In the genomic region with DNA sequence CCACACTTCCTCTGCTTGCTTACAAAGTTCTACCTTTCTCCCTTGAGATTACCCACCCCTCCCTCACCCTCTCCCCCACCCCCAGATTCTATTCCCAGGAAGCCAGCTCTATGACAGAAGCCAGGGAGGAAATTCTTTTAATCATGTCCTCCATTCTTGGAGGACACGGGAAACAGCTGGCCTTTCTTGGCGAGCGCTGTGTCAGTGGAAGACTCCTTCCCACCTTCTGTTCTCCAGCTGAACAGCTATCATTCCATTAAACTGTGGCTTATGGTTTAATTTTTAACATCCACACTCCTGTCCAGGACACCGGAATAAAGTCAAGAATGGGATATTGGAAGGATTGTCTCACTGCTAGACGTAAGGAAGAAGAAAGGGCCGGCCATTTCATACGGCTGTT, we compare ENCODE assay signal across 9 mouse cellular contexts. TPM values are rescaled to one million over a fixed set of nuclear protein-coding genes. Genes with fewer than 3 reads are reported as not detected.
DNase-seq lines count a peak whose midpoint lies in the region; ATAC-seq and TF ChIP-seq lines count a peak whose summit lies in the region.
"Had no signal": no experiment of that assay in that cellular context is flagged by ENCODE, and none has a peak within 500 bp of the region (broad histone marks: within the 10 kb centered on the region; RNA-seq: fewer than 3 reads in every experiment).

No protein-coding gene starts in this region.

- no peak overlapping the region for H3K4me3 ChIP-seq in embryonic facial prominence, embryonic 14.5 days (ENCODE audit: low read depth, low read length)
- H3K4me3 ChIP-seq in hindbrain, embryonic 12.5 days: no peak overlapping the region
- H3K4me3 ChIP-seq: midbrain, embryonic 13.5 days had no signal

- ATAC-seq in Patski: peak; percentile 35
- ATAC-seq in embryonic facial prominence, embryonic 14.5 days (ENCODE audit: low read depth): no peak; the same call in 1 of the 2 replicates
- ATAC-seq in hindbrain, embryonic 12.5 days (ENCODE audit: low FRiP score): no peak
- ATAC-seq: midbrain, embryonic 13.5 days had no signal

- H3K4me1 ChIP-seq in embryonic facial prominence, embryonic 14.5 days (ENCODE audit: control insufficient read depth, insufficient read depth, low read length): peaks cover 7% of the 10 kb centered on the region; the same call in 1 of the 2 replicates
- no peaks in the 10 kb centered on the region for H3K4me1 ChIP-seq in hindbrain, embryonic 12.5 days
- H3K4me1 ChIP-seq: midbrain, embryonic 13.5 days had no signal

- peak overlapping the region; percentile 35 for H3K27ac ChIP-seq in embryonic facial prominence, embryonic 14.5 days (replicated peaks; ENCODE audit: low read depth, low read length)
- no peak overlapping the region for H3K27ac ChIP-seq in hindbrain, embryonic 12.5 days
- H3K27ac ChIP-seq: midbrain, embryonic 13.5 days had no signal

- in situ Hi-C loops in Patski (cut with MboI; ENCODE audit: low pct_unique_long_range_greater_than_20kb): no loop called here

- no peaks in the 10 kb centered on the region for H3K36me3 ChIP-seq in embryonic facial prominence, embryonic 14.5 days (ENCODE audit: control insufficient read depth, insufficient read depth, low read length)
- no peaks in the 10 kb centered on the region for H3K36me3 ChIP-seq in hindbrain, embryonic 12.5 days
- H3K36me3 ChIP-seq: midbrain, embryonic 13.5 days had no signal

- no peak for TF ChIP-seq CTCF in Patski (IDR thresholded peaks at IDR 0.05)

- no peak overlapping the region for H3K4me2 ChIP-seq in embryonic facial prominence, embryonic 14.5 days (ENCODE audit: low read depth, low read length)
- H3K4me2 ChIP-seq in hindbrain, embryonic 12.5 days (replicated peaks): no peak overlapping the region
- H3K4me2 ChIP-seq: midbrain, embryonic 13.5 days had no signal

- POLR2A ChIA-PET in Patski (lab: Charles Lee): interaction anchor here (1.1 kb wide), 1 partner anchor 10 kb away, joined by 3 read pairs; no protein-coding TSS in a partner anchor

- 70% methylated on average over 7 of the region's 7 CpGs for WGBS in embryonic facial prominence, embryonic 14.5 days
- 95% methylated on average over 7 of the region's 7 CpGs for WGBS in hindbrain, embryonic 12.5 days

- H3K9ac ChIP-seq in embryonic facial prominence, embryonic 14.5 days (ENCODE audit: low read depth, low read length): no peak overlapping the region
- H3K9ac ChIP-seq in hindbrain, embryonic 12.5 days: no peak overlapping the region
- H3K9ac ChIP-seq: midbrain, embryonic 13.5 days had no signal

- peaks cover 11% of the 10 kb centered on the region; the same call in 1 of the 2 replicates for H3K9me3 ChIP-seq in embryonic facial prominence, embryonic 14.5 days (ENCODE audit: control insufficient read depth, low read length)
- H3K9me3 ChIP-seq in hindbrain, embryonic 12.5 days (replicated peaks): no peaks in the 10 kb centered on the region
- H3K9me3 ChIP-seq: midbrain, embryonic 13.5 days had no signal

- DNase-seq in Patski (ENCODE audit: low read depth, low spot score): no peak
- peak; percentile 65 for DNase-seq in embryonic facial prominence, embryonic 14.5 days (ENCODE audit: low spot score)
- peak; percentile 56 for DNase-seq in heart, postnatal 4 days
- DNase-seq in kidney, postnatal 4 days: peak; percentile 60 to 66
- DNase-seq in embryo, embryonic 10.5 days (ENCODE audit: low spot score): no peak
- no peak for DNase-seq in layer of hippocampus, adult 18-20 months (ENCODE audit: low spot score in 2 of 2)
- DNase-seq in liver: no peak

- CTCF ChIA-PET in Patski (lab: Charles Lee): interaction anchor here (0.7 to 3.0 kb wide), 7 partner anchors 10 to 30 kb away, joined by 3 to 9 read pairs (median 3); no protein-coding TSS in a partner anchor

- no peaks in the 10 kb centered on the region for H3K27me3 ChIP-seq in Patski
- no peaks in the 10 kb centered on the region for H3K27me3 ChIP-seq in embryonic facial prominence, embryonic 14.5 days (replicated peaks; ENCODE audit: control insufficient read depth, insufficient read depth, low read length)
- no peaks in the 10 kb centered on the region for H3K27me3 ChIP-seq in hindbrain, embryonic 12.5 days
- H3K27me3 ChIP-seq: midbrain, embryonic 13.5 days had no signal

RNA-seq across cellular contexts. Expression of gene Plxnc1, which starts 59.0 kb away (rescaled TPM):
- 1.9 TPM for polyA plus RNA-seq in Patski (2021)
- polyA plus RNA-seq in embryonic facial prominence, embryonic 14.5 days (2014; fragmentation: Nextera tagmentation; extraction: Ambion mirVana): 3.7 and 4.3 TPM in 2 replicates
- total RNA-seq in heart, postnatal 4 days (2021): 1 to 10 TPM; 6.2 to 6.9 TPM
- total RNA-seq in layer of hippocampus, adult 18-20 months (2021): 10 to 100 TPM; 34.8 to 38.2 TPM
- 6.4 and 6.7 TPM in 2 replicates for polyA plus RNA-seq in hindbrain, embryonic 12.5 days (2016; fragmentation: Nextera tagmentation; extraction: Ambion mirVana)

Comparison
In these comparisons a context has a peak if more than half of its experiments do, and no peak if none do; other contexts are left out.
1. DNase-seq: peak in embryonic facial prominence, embryonic 14.5 days (single experiment), heart, postnatal 4 days (single experiment) and kidney, postnatal 4 days (2 of 2); none in Patski (single experiment), embryo, embryonic 10.5 days (single experiment), layer of hippocampus, adult 18-20 months (0 of 2) and liver (single experiment).